Mouse (Mus musculus): ENCODE measurements around the gene Mink1. TPM values are rescaled to one million over a fixed set of nuclear protein-coding genes. Genes with fewer than 3 reads are reported as not detected.

Mink1 gene
- total and polyA plus RNA-seq, 2 experiments, result 11.0 to 51.4 TPM

DNA sequence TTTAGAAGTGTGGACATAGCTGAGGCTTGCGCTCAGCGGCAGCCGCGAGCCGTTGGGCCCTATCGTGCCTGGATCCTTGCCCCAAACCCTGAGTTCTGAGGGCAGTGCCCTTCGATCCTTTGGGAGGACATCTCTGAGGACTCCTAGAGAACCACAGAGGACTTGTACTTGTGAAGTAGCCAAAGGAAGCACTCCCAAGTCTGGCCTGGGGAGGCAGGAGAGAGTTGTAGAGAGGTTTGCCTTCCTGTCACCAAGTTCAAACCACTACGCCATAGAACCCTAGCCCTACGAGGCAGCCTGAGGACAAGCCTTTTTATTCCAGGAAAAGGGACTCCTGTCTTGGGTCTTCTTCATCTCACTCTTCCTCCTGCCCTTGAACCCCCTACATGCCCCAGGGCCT lies 5.1 kb upstream of the Mink1 start:
- no peak overlapping the region for H3K9ac ChIP-seq (ENCODE audit: low read depth, low read length)
- peaks cover 6% of the 10 kb centered on the region; the same call in 1 of the 2 replicates for H3K4me1 ChIP-seq (ENCODE audit: control insufficient read depth, insufficient read depth, low read length)
- no peaks in the 10 kb centered on the region for H3K79me2 ChIP-seq (ENCODE audit: control insufficient read depth, insufficient read depth, low read length)
- H3K27me3 ChIP-seq (ENCODE audit: control insufficient read depth, insufficient read depth, low read length), result no peaks in the 10 kb centered on the region
- H3K4me3 ChIP-seq (ENCODE audit: insufficient read depth, low read depth, low read length), result no peak overlapping the region
- 93% methylated on average over 9 of the region's 9 CpGs for WGBS
- no peak overlapping the region for H3K27ac ChIP-seq (replicated peaks; ENCODE audit: insufficient read depth, low read depth, low read length)
- no peaks in the 10 kb centered on the region for H3K36me3 ChIP-seq (ENCODE audit: control insufficient read depth, insufficient read depth, low read length)
- TF ChIP-seq POLR2A (IDR thresholded peaks at IDR 0.05; ENCODE audit: extremely low read depth, insufficient read depth, low read length), result no peak
- TF ChIP-seq CTCF (IDR thresholded peaks at IDR 0.05; ENCODE audit: low read depth, low read length), result no peak
- no peak for DNase-seq (ENCODE audit: extremely low read depth, low read depth, low spot score)

DNA sequence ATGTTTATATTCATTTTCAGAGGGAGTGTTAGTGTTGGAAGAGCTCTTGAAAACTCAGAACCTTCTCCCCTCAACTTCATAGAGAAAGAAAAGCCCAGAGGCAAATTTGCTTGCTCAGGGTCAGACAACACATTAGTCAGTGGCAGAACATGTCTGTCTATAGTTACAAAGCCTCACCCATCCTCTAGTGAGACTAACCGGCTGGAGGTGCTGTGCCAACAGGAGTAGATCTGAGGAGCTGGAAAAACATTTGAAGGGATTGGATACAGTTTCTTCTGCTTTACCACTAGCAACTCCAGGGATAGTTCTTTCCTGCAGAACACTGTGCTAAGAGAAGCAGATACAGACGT lies 769 bp upstream of the Mink1 start:
- Histone ChIP-seq H3K27ac (replicated peaks; ENCODE audit: insufficient read depth, low read depth, low read length) (0 out of 2 replicates have a peak overlapping the region, but pooled peaks have one; percentile 24), H3K27me3 (ENCODE audit: control insufficient read depth, insufficient read depth, low read length) (no peaks in the 10 kb centered on the region), H3K9ac (ENCODE audit: low read depth, low read length) (no peak overlapping the region), H3K36me3 (ENCODE audit: control insufficient read depth, insufficient read depth, low read length) (no peaks in the 10 kb centered on the region), H3K79me2 (ENCODE audit: control insufficient read depth, insufficient read depth, low read length) (peaks cover 10% of the 10 kb centered on the region), H3K4me1 (ENCODE audit: control insufficient read depth, insufficient read depth, low read length) (peaks cover 19% of the 10 kb centered on the region), H3K4me3 (ENCODE audit: insufficient read depth, low read depth, low read length) (no peak overlapping the region)
- DNase-seq (ENCODE audit: extremely low read depth, low read depth, low spot score), result no peak
- 0% methylated on average over 2 of the region's 2 CpGs for WGBS
- no peak for TF ChIP-seq POLR2A (IDR thresholded peaks at IDR 0.05; ENCODE audit: extremely low read depth, insufficient read depth, low read length)
- TF ChIP-seq CTCF (IDR thresholded peaks at IDR 0.05; ENCODE audit: low read depth, low read length), result no peak

DNA sequence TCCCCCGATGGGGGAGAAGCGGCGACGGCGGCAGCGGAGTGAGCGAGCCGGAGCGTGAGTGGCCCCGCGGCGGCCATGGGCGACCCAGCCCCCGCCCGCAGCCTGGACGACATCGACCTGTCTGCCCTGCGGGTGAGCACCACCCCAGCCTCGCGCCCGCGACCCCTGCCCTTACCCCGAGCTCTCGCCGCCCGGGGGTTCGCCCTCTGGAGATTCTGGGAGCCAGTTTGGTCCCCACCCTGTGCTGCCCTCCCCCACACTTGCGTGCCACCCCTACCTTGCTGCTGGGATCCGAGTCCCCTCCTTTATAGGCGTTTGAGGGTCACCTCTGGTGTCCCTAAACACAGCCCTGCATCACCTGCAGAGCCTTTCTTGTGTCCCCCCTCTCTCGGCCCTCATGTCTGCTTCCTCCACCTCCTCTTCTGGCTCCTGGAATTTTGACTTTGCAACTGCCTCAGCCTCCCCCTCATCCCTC lies 351 bp downstream of the Mink1 start:
- peak overlapping the region; percentile 50 for H3K27ac ChIP-seq (replicated peaks; ENCODE audit: insufficient read depth, low read depth, low read length)
- no peaks in the 10 kb centered on the region for H3K36me3 ChIP-seq (ENCODE audit: control insufficient read depth, insufficient read depth, low read length)
- H3K4me1 ChIP-seq (ENCODE audit: control insufficient read depth, insufficient read depth, low read length), result peaks cover 19% of the 10 kb centered on the region
- TF ChIP-seq CTCF (IDR thresholded peaks at IDR 0.05; ENCODE audit: low read depth, low read length) (no peak), POLR2A (IDR thresholded peaks at IDR 0.05; ENCODE audit: extremely low read depth, insufficient read depth, low read length) (no peak)
- H3K27me3 ChIP-seq (ENCODE audit: control insufficient read depth, insufficient read depth, low read length), result no peaks in the 10 kb centered on the region
- H3K9ac ChIP-seq (ENCODE audit: low read depth, low read length), result peak overlapping the region; percentile 89
- DNase-seq (ENCODE audit: extremely low read depth, low read depth, low spot score), result no peak
- peak overlapping the region; percentile 84 for H3K4me3 ChIP-seq (ENCODE audit: insufficient read depth, low read depth, low read length)
- whole genome bisulfite sequencing, result under 1% methylated on average over 31 of the region's 31 CpGs
- H3K79me2 ChIP-seq (ENCODE audit: control insufficient read depth, insufficient read depth, low read length), result peaks cover 19% of the 10 kb centered on the region

DNA sequence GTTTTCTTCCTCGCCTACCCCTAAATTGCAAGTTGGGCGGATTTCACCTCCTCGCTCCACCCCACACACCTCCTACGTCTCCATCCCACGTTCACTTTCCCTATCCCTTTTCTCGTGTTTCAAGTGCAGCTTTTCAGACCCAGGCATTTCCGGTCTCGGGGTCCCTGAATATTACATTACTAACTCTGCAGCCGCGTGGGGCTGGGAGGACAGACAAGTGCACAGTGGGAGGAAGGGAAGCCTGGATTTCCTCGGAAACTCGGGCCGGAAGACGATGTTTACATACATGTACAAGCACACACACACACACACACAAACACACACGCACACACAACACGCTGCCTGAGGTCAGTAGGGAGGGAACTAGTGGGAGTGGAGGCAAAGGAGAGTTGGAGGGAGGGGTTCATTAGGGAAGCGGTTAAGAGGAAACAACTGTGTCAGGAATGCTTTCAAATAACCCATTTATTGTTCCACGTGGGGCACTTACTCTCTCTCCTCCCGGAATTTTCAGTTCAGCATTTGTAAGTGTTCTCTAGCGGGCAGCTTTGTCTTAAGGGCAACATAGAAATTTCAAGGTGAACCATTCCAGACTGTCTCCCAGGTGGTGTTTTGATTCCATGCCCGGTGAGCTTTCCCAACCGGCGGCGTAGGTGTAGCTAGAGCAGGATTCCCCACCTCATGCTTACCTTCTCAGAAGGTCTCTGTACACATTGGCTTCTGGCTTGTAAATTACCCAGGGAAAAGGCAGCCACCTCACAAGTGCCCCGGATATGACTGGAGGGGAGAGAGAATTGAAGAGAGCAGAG lies 992 bp downstream of the Mink1 start:
- WGBS, result 1% methylated on average over 25 of the region's 25 CpGs
- peak overlapping the region; percentile 84 for H3K4me3 ChIP-seq (ENCODE audit: insufficient read depth, low read depth, low read length)
- peak; percentile 59 for DNase-seq (ENCODE audit: extremely low read depth, low read depth, low spot score)
- TF ChIP-seq CTCF (IDR thresholded peaks at IDR 0.05; ENCODE audit: low read depth, low read length) (no peak), POLR2A (IDR thresholded peaks at IDR 0.05; ENCODE audit: extremely low read depth, insufficient read depth, low read length) (no peak)
- no peaks in the 10 kb centered on the region for H3K36me3 ChIP-seq (ENCODE audit: control insufficient read depth, insufficient read depth, low read length)
- peaks cover 26% of the 10 kb centered on the region for H3K79me2 ChIP-seq (ENCODE audit: control insufficient read depth, insufficient read depth, low read length)
- peak overlapping the region; percentile 89 for H3K9ac ChIP-seq (ENCODE audit: low read depth, low read length)
- no peaks in the 10 kb centered on the region for H3K27me3 ChIP-seq (ENCODE audit: control insufficient read depth, insufficient read depth, low read length)
- H3K27ac ChIP-seq (replicated peaks; ENCODE audit: insufficient read depth, low read depth, low read length), result peak overlapping the region; percentile 50
- H3K4me1 ChIP-seq (ENCODE audit: control insufficient read depth, insufficient read depth, low read length), result peaks cover 19% of the 10 kb centered on the region

DNA sequence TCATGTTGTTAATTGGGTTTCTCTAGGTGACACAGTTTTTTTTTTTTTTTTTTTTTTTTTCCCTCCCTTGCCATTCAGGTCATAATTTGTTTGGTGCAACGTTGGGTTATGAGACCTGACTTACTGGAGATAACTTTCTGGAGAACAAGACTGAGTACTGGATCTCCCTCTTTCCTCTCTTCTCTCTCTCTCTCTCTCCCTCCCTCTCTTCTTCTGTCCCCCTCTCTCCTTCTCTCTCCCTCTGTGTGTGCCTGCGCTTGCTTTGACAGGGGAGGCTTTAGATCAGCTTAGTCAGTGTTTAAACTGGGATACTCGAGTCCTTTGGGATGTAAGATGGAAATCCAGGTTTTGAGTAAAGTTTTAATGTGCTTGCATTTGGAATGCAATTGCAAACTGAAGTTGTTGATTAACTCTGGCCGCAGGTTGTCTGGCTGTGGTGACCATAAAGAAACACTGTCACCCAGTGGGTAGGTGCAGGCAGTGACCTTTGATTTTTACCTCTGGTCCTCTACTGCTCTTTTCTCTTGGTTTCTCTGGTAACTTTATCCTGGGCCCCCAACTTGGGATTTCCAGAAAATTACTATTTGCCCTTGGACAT lies 1.7 kb downstream of the Mink1 start:
- no peaks in the 10 kb centered on the region for H3K27me3 ChIP-seq (ENCODE audit: control insufficient read depth, insufficient read depth, low read length)
- DNase-seq (ENCODE audit: extremely low read depth, low read depth, low spot score), result peak; percentile 91
- WGBS, result 16% methylated on average over 4 of the region's 4 CpGs
- TF ChIP-seq POLR2A (IDR thresholded peaks at IDR 0.05; ENCODE audit: extremely low read depth, insufficient read depth, low read length) (no peak), CTCF (IDR thresholded peaks at IDR 0.05; ENCODE audit: low read depth, low read length) (peak; percentile 22; the same call in 1 of the 2 replicates)
- peak overlapping the region; percentile 81 for H3K27ac ChIP-seq (replicated peaks; ENCODE audit: insufficient read depth, low read depth, low read length)
- peak overlapping the region; percentile 13; the same call in 1 of the 2 replicates for H3K9ac ChIP-seq (ENCODE audit: low read depth, low read length)
- peaks cover 31% of the 10 kb centered on the region for H3K79me2 ChIP-seq (ENCODE audit: control insufficient read depth, insufficient read depth, low read length)
- peaks cover 19% of the 10 kb centered on the region for H3K4me1 ChIP-seq (ENCODE audit: control insufficient read depth, insufficient read depth, low read length)
- no peaks in the 10 kb centered on the region for H3K36me3 ChIP-seq (ENCODE audit: control insufficient read depth, insufficient read depth, low read length)
- 0 out of 2 replicates have a peak overlapping the region, but pooled peaks have one; percentile 8 for H3K4me3 ChIP-seq (ENCODE audit: insufficient read depth, low read depth, low read length)
